Comparison of ENCODE assay signal across 20 mouse cellular contexts in genomic region chr8:83079534-83079844, GRCm38 (mm10).
DNase-seq lines count a peak whose midpoint lies in the region; ATAC-seq and TF ChIP-seq lines count a peak whose summit lies in the region.
"Had no signal": no experiment of that assay in that cellular context is flagged by ENCODE, and none has a peak within 500 bp of the region (broad histone marks: within the 10 kb centered on the region; RNA-seq: fewer than 3 reads in every experiment).

No protein-coding gene starts in this region.

- 89% methylated on average over 5 of the region's 5 CpGs for whole genome bisulfite sequencing in forebrain, embryonic 14.5 days
- 90% methylated on average over 5 of the region's 5 CpGs for WGBS in forebrain, embryonic 12.5 days
- WGBS in kidney, embryonic 14.5 days = 87% methylated on average over 5 of the region's 5 CpGs
- WGBS in limb, embryonic 12.5 days = 81% methylated on average over 5 of the region's 5 CpGs
- WGBS in limb, embryonic 10.5 days = 83% methylated on average over 5 of the region's 5 CpGs

- ATAC-seq in forebrain, embryonic 14.5 days = 0 out of 2 replicates have a peak, but pooled peaks have one; percentile 32
- ATAC-seq in forebrain, embryonic 12.5 days (ENCODE audit: low FRiP score) = no peak
- no peak for ATAC-seq in kidney, embryonic 14.5 days (ENCODE audit: low FRiP score, low TSS enrichment)
- 0 out of 2 replicates have a peak, but pooled peaks have one; percentile 26 for ATAC-seq in limb, embryonic 12.5 days (ENCODE audit: insufficient number of reproducible peaks, insufficient read depth, low FRiP score, low TSS enrichment, low read depth)
- ATAC-seq: forebrain, embryonic 13.5 days had no signal

- H3K36me3 ChIP-seq in forebrain, embryonic 14.5 days (ENCODE audit: control insufficient read depth, insufficient read depth, low read length) = no peaks in the 10 kb centered on the region
- no peaks in the 10 kb centered on the region for H3K36me3 ChIP-seq in forebrain, embryonic 12.5 days (replicated peaks)
- no peaks in the 10 kb centered on the region for H3K36me3 ChIP-seq in kidney, embryonic 14.5 days (ENCODE audit: control insufficient read depth, insufficient read depth, low read length)
- no peaks in the 10 kb centered on the region for H3K36me3 ChIP-seq in limb, embryonic 12.5 days
- H3K36me3 ChIP-seq in limb, embryonic 10.5 days = no peaks in the 10 kb centered on the region
- H3K36me3 ChIP-seq: heart, embryonic 15.5 days; hindbrain, embryonic 10.5 days had no signal

- no peak for DNase-seq in forebrain, embryonic 14.5 days (ENCODE audit: low spot score)
- DNase-seq in kidney, postnatal 14 days = no peak
- DNase-seq in limb, embryonic 10.5 days (ENCODE audit: low spot score) = no peak
- DNase-seq in layer of hippocampus, adult 2 months (ENCODE audit: low spot score in 2 of 2) = no peak
- DNase-seq: adrenal gland, postnatal 10 days; cerebellum, adult 11 months; cerebellum, adult 8-10 months; cerebellum, postnatal 14 days; gastrocnemius, adult 2 months; gastrocnemius, postnatal 25 days; heart, postnatal 14 days had no signal

- no peak overlapping the region for H3K4me3 ChIP-seq in forebrain, embryonic 14.5 days (ENCODE audit: low read depth, low read length)
- H3K4me3 ChIP-seq in forebrain, embryonic 12.5 days (replicated peaks) = no peak overlapping the region
- H3K4me3 ChIP-seq in kidney, embryonic 14.5 days (ENCODE audit: low read length) = no peak overlapping the region
- no peak overlapping the region for H3K4me3 ChIP-seq in limb, embryonic 12.5 days (replicated peaks)
- no peak overlapping the region for H3K4me3 ChIP-seq in limb, embryonic 10.5 days
- no peak overlapping the region for H3K4me3 ChIP-seq in layer of hippocampus, adult 2 months
- H3K4me3 ChIP-seq: embryonic facial prominence, embryonic 13.5 days; forebrain, embryonic 13.5 days; gastrocnemius, adult 2 months; heart, embryonic 15.5 days; hindbrain, embryonic 10.5 days had no signal

- no peak overlapping the region for H3K9ac ChIP-seq in forebrain, embryonic 14.5 days (ENCODE audit: low read length)
- H3K9ac ChIP-seq in forebrain, embryonic 12.5 days = no peak overlapping the region
- no peak overlapping the region for H3K9ac ChIP-seq in kidney, embryonic 14.5 days (ENCODE audit: low read depth, low read length)
- no peak overlapping the region for H3K9ac ChIP-seq in limb, embryonic 12.5 days (replicated peaks)
- H3K9ac ChIP-seq: embryonic facial prominence, embryonic 13.5 days; forebrain, embryonic 13.5 days; heart, embryonic 15.5 days; hindbrain, embryonic 14.5 days had no signal

- no peak overlapping the region for H3K27ac ChIP-seq in forebrain, embryonic 14.5 days (ENCODE audit: low read depth, low read length)
- no peak overlapping the region for H3K27ac ChIP-seq in forebrain, embryonic 12.5 days
- peak overlapping the region; percentile 39; the same call in 1 of the 2 replicates for H3K27ac ChIP-seq in kidney, embryonic 14.5 days (ENCODE audit: low read depth, low read length)
- H3K27ac ChIP-seq in limb, embryonic 12.5 days = no peak overlapping the region
- no peak overlapping the region for H3K27ac ChIP-seq in limb, embryonic 10.5 days
- no peak overlapping the region for H3K27ac ChIP-seq in layer of hippocampus, adult 2 months
- H3K27ac ChIP-seq: embryonic facial prominence, embryonic 13.5 days; forebrain, embryonic 13.5 days; gastrocnemius, adult 2 months; heart, embryonic 15.5 days; hindbrain, embryonic 10.5 days; hindbrain, embryonic 14.5 days had no signal

- H3K9me3 ChIP-seq in forebrain, embryonic 14.5 days (replicated peaks; ENCODE audit: control insufficient read depth, low read length) = no peaks in the 10 kb centered on the region
- H3K9me3 ChIP-seq in forebrain, embryonic 12.5 days = no peaks in the 10 kb centered on the region
- H3K9me3 ChIP-seq in kidney, embryonic 14.5 days (ENCODE audit: control insufficient read depth, low read length) = no peaks in the 10 kb centered on the region
- H3K9me3 ChIP-seq in limb, embryonic 12.5 days = no peaks in the 10 kb centered on the region
- no peaks in the 10 kb centered on the region for H3K9me3 ChIP-seq in limb, embryonic 10.5 days (replicated peaks)
- H3K9me3 ChIP-seq: embryonic facial prominence, embryonic 13.5 days; forebrain, embryonic 13.5 days; heart, embryonic 15.5 days; hindbrain, embryonic 10.5 days had no signal

- H3K27me3 ChIP-seq in forebrain, embryonic 14.5 days (replicated peaks; ENCODE audit: control insufficient read depth, insufficient read depth, low read length) = no peaks in the 10 kb centered on the region
- no peaks in the 10 kb centered on the region for H3K27me3 ChIP-seq in forebrain, embryonic 12.5 days
- no peaks in the 10 kb centered on the region for H3K27me3 ChIP-seq in kidney, embryonic 14.5 days (ENCODE audit: control insufficient read depth, insufficient read depth, low read length)
- H3K27me3 ChIP-seq in limb, embryonic 12.5 days = no peaks in the 10 kb centered on the region
- no peaks in the 10 kb centered on the region for H3K27me3 ChIP-seq in limb, embryonic 10.5 days (ENCODE audit: low read depth, poor library complexity, severe bottlenecking)
- H3K27me3 ChIP-seq: embryonic facial prominence, embryonic 13.5 days; forebrain, embryonic 13.5 days; heart, embryonic 15.5 days had no signal

- no peaks in the 10 kb centered on the region for H3K4me1 ChIP-seq in forebrain, embryonic 14.5 days (ENCODE audit: control insufficient read depth, insufficient read depth, low read length)
- H3K4me1 ChIP-seq in forebrain, embryonic 12.5 days = no peaks in the 10 kb centered on the region
- peaks cover 15% of the 10 kb centered on the region for H3K4me1 ChIP-seq in kidney, embryonic 14.5 days (ENCODE audit: control insufficient read depth, insufficient read depth, low read length)
- peaks cover 15% of the 10 kb centered on the region for H3K4me1 ChIP-seq in limb, embryonic 12.5 days (replicated peaks)
- H3K4me1 ChIP-seq in limb, embryonic 10.5 days = peaks cover 18% of the 10 kb centered on the region
- H3K4me1 ChIP-seq: forebrain, embryonic 13.5 days; heart, embryonic 15.5 days had no signal

- TF ChIP-seq CTCF in layer of hippocampus, adult 2 months (conservative IDR thresholded peaks at IDR 0.05) = no peak

- H3K4me2 ChIP-seq in forebrain, embryonic 14.5 days (ENCODE audit: low read length) = no peak overlapping the region
- H3K4me2 ChIP-seq in forebrain, embryonic 12.5 days = no peak overlapping the region
- no peak overlapping the region for H3K4me2 ChIP-seq in kidney, embryonic 14.5 days (replicated peaks; ENCODE audit: low read depth, low read length)
- H3K4me2 ChIP-seq in limb, embryonic 12.5 days = no peak overlapping the region
- H3K4me2 ChIP-seq: embryonic facial prominence, embryonic 13.5 days; forebrain, embryonic 13.5 days; heart, embryonic 11.5 days; heart, embryonic 15.5 days; hindbrain, embryonic 14.5 days had no signal

Comparison
In these comparisons a context has a peak if more than half of its experiments do, and no peak if none do; other contexts are left out.
1. ATAC-seq: peak in forebrain, embryonic 14.5 days (single experiment) and limb, embryonic 12.5 days (single experiment); none in forebrain, embryonic 12.5 days (single experiment) and kidney, embryonic 14.5 days (single experiment).